Mouse (Mus musculus) bone marrow macrophage, adult 2 months (primary cell): Measurements from ENCODE around the gene Fbln2.

Experiments
- CTCF ChIP-seq: IDR thresholded peaks from 2 replicates; pipeline ENCODE4 v1.5.1; 2012; ENCODE audit warnings: low read depth, mild to moderate bottlenecking, low read length, moderate library complexity
- POLR2A ChIP-seq: IDR thresholded peaks from 2 replicates; pipeline ENCODE4 v1.6.1; 2012; ENCODE audit warnings: mild to moderate bottlenecking, low read depth, low read length, borderline replicate concordance

DNA sequence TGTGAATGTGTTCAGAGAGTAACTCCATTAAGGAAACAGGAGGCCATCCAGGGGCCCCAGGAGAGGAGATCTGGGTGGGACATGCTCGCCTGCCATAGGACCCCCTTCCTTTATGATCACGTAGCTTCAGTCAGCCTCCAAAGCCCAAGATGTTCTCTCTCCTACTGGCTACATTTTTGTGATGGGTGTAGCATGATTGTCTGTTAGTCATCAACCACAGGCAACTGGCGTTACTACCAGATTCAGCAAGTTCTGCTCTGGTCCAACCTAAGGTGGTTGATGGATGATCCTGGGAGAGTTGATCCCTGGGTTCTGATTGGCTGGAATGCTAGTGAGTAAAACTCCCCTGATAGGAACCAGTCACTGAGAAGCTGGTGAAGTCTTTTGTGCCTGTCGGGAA lies 9.7 kb upstream of the Fbln2 start:
- TF ChIP-seq POLR2A (no peak), CTCF (no peak)
